Mouse (Mus musculus) kidney, embryonic 15.5 days (tissue): ENCODE measurements around the gene Ramp3. TPM values are rescaled to one million over a fixed set of nuclear protein-coding genes. Genes with fewer than 3 reads are reported as not detected.
"Not testable (repeated sequence)": the region's sequence is repeated elsewhere in the genome, so short reads cannot be mapped to it uniquely, and the experiment has no call there.

Source experiments
- ATAC-seq: fragments of 200-750 bp; cut with Nextera tagmentation; replicated peaks from 2 replicates; pipeline ENCODE4 v1.8.0; 2017; ENCODE audit warnings: moderate TSS enrichment; ENCODE audit not compliant: low FRiP score
- H3K27ac ChIP-seq: fragments of 300-500 bp; sonication (generic); 2 replicates; pipeline ENCODE4 v1.5.1; 2015; ENCODE audit warnings: mild to moderate bottlenecking, inconsistent platforms
- H3K27me3 ChIP-seq: fragments of 300-500 bp; sonication (generic); 2 replicates; pipeline ENCODE4 v1.6.1; 2015; ENCODE audit warnings: inconsistent platforms
- H3K36me3 ChIP-seq: fragments of 300-500 bp; sonication (generic); 2 replicates; pipeline ENCODE4 v1.6.1; 2015; ENCODE audit warnings: inconsistent platforms
- H3K4me1 ChIP-seq: fragments of 300-500 bp; sonication (generic); 2 replicates; pipeline ENCODE4 v1.6.1; 2015; ENCODE audit warnings: inconsistent platforms
- H3K4me2 ChIP-seq: fragments of 300-500 bp; sonication (generic); 2 replicates; pipeline ENCODE4 v1.6.1; 2015; ENCODE audit warnings: moderate library complexity, mild to moderate bottlenecking, inconsistent platforms
- H3K4me3 ChIP-seq: fragments of 300-500 bp; sonication (generic); replicated peaks from 2 replicates; pipeline ENCODE4 v1.5.1; 2015; ENCODE audit warnings: mild to moderate bottlenecking, inconsistent platforms
- H3K9ac ChIP-seq: fragments of 300-500 bp; sonication (generic); 2 replicates; pipeline ENCODE4 v1.6.1; 2015; ENCODE audit warnings: mild to moderate bottlenecking, inconsistent platforms
- H3K9me3 ChIP-seq: fragments of 300-500 bp; sonication (generic); replicated peaks from 2 replicates; pipeline ENCODE4 v1.6.1; 2016; ENCODE audit warnings: inconsistent platforms
- WGBS: fragments of 180-500 bp; shearing (Covaris S2); methylation state at CpG from one replicate; pipeline ENCODE4 v1.1.7; 2015; ENCODE audit warnings: mixed read lengths; 5-methylcytosine and 5-hydroxymethylcytosine counted together
- polyA plus RNA-seq: library from polyadenylated mRNA; unstranded; fragments of >200 nt; fragmentation: Nextera tagmentation; extraction: Ambion mirVana; gene quantifications from 2 replicates; pipeline ENCODE4 v1.2.1, GENCODE M21; 2015

Gene Ramp3
- polyA plus RNA-seq, 1 experiment from 2014 or later: 10.8 TPM

DNA sequence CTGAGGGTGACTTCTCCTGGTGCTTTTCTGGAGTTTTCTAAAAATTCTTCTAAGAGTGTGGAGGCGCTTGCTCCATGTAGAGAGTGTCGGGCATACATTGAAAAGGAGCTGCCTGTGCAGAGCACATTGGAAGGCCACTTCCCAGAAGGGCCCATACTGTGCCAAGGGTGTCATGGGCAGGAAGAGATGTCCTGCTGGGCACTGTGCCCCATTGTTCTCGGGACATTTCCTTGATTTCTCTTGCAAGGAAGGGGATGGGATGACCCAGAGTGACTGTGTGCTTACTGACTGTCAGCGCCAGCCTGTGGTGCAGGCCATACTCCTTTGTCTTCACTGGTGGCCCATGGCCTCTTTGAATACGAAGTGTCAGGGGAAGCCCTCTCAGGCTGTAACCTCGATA is 19.2 kb upstream of the Ramp3 start:
- no peak overlapping the region for H3K9ac ChIP-seq
- H3K9me3 ChIP-seq: no peaks in the 10 kb centered on the region
- H3K4me1 ChIP-seq: no peaks in the 10 kb centered on the region
- no peaks in the 10 kb centered on the region for H3K27me3 ChIP-seq
- WGBS: 82% methylated on average over 6 of the region's 6 CpGs
- no peak overlapping the region for H3K27ac ChIP-seq
- H3K4me2 ChIP-seq: no peak overlapping the region
- no peaks in the 10 kb centered on the region for H3K36me3 ChIP-seq
- H3K4me3 ChIP-seq: no peak overlapping the region
- no peak for ATAC-seq

DNA sequence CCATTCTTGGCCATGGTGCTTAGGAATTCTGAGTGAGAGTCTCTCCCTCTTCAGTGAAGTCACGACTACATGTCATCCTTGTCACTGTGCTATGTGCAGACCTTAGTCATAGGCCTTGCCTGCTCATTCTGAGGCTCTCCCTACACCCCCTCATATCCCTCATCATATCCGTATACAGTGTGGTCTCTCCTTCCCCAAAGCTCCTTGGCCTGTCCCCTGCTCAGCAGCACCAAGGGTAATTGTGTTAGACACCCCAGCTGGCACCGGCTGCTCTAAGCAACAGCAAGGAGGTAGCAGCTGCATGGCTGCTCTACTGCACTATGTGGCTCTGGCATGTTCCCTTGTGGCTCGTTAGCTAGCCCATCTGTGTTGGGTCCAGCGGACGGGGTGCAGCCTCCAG is 13.8 kb upstream of the Ramp3 start:
- no peaks in the 10 kb centered on the region for H3K36me3 ChIP-seq
- H3K9ac ChIP-seq: no peak overlapping the region
- no peaks in the 10 kb centered on the region for H3K27me3 ChIP-seq
- no peak for ATAC-seq
- H3K4me3 ChIP-seq: no peak overlapping the region
- H3K9me3 ChIP-seq: no peaks in the 10 kb centered on the region
- H3K4me2 ChIP-seq: no peak overlapping the region
- no peaks in the 10 kb centered on the region for H3K4me1 ChIP-seq
- no peak overlapping the region for H3K27ac ChIP-seq
- 80% methylated on average over 6 of the region's 6 CpGs for WGBS

DNA sequence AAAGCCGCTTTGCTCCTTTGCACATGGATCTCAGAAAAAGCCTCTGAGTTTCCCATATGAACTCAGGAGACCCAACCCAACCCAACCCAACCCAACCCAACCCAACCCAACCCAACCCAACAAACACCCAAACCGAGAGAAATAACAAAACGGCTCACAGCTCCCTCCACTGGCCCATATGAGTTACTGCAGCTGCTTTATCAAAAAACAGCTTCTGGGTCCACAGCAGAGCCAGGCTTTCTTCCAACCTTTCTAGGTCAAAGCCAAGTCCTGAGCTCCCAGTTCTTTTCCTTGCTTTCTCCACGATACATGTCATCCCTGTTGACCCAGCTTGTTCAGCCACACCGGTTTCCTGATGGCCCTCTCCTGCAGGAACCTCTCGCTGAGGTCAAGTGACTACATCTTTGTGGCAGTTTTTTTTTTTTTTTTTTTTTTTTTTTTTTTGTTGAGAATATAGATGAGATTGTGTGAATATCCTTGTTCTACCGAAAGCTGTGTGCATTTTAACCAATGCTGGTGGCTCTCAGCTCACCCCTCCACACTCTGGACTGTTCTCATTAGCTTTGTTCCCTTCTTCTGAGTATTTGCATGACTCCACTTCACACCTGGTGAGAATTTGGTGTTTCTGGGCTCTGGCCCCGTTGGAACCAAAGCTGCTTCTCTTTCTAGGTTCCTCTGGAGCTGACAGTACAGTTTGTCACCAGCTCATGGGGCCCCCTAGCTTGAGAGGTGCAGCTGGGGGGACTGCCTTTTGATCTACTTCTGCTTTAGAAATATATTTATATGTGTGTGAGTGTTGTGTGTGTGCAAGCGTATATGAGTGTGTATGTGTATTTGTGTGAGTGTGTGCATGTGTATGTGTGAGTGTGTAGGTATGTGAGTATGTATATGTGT is 10.2 kb upstream of the Ramp3 start:
- Histone ChIP-seq H3K36me3 (no peaks in the 10 kb centered on the region), H3K4me1 (no peaks in the 10 kb centered on the region), H3K27me3 (no peaks in the 10 kb centered on the region), H3K4me2 (no peak overlapping the region), H3K27ac (no peak overlapping the region), H3K4me3 (no peak overlapping the region), H3K9me3 (no peaks in the 10 kb centered on the region), H3K9ac (no peak overlapping the region)
- no peak for ATAC-seq
- WGBS: 59% methylated on average over 9 of the region's 9 CpGs

DNA sequence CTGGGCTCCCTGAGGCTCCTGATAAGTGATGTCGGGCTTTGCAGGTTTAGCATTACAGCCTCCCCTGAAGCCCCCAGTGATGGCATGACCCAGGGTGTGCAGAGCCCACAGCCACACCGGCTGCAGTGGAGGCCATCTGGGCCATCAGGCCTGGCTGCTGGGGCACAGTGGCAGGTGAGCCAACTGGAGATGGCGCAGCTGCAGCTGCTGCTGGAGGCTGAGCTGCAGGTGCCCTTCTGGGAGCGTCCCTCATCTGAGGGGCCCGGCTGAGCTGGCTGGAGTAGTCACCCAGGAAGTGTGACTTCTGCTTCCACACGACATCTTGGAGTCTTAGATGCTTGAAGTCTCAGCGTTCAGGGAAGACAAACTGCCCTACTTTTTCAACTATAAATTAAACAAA is 7.8 kb upstream of the Ramp3 start:
- no peak overlapping the region for H3K9ac ChIP-seq
- peaks cover 6% of the 10 kb centered on the region; the same call in 1 of the 2 replicates for H3K27me3 ChIP-seq
- WGBS: 60% methylated on average over 7 of the region's 7 CpGs
- no peaks in the 10 kb centered on the region for H3K36me3 ChIP-seq
- H3K4me3 ChIP-seq: no peak overlapping the region
- H3K4me1 ChIP-seq: no peaks in the 10 kb centered on the region
- no peak for ATAC-seq
- H3K4me2 ChIP-seq: no peak overlapping the region
- H3K9me3 ChIP-seq: no peaks in the 10 kb centered on the region
- no peak overlapping the region for H3K27ac ChIP-seq

DNA sequence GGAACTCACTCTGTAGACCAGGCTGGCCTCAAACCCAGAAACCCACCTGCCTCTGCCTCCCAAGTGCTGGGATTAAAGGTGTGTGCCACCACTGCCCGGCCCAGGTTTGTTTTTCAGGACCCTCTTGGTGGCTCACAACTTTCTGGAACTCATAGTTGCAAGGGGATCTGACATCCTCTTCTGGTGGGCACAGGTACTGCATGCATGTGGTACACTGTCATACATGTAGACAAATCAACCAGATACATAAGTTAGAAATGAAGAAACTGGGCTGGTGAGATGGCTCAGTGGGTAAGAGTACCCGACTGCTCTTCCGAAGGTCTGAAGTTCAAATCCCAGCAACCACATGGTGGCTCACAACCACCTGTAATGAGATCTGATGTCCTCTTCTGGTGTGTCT is 5.3 kb upstream of the Ramp3 start:
- peaks cover 14% of the 10 kb centered on the region; the same call in 1 of the 2 replicates for H3K27me3 ChIP-seq
- H3K9me3 ChIP-seq, H3K36me3 ChIP-seq, ATAC-seq, H3K27ac ChIP-seq, H3K4me1 ChIP-seq, H3K4me3 ChIP-seq, H3K4me2 ChIP-seq, H3K9ac ChIP-seq: not testable (repeated sequence)
- WGBS: 81% methylated on average over 3 of the region's 3 CpGs

DNA sequence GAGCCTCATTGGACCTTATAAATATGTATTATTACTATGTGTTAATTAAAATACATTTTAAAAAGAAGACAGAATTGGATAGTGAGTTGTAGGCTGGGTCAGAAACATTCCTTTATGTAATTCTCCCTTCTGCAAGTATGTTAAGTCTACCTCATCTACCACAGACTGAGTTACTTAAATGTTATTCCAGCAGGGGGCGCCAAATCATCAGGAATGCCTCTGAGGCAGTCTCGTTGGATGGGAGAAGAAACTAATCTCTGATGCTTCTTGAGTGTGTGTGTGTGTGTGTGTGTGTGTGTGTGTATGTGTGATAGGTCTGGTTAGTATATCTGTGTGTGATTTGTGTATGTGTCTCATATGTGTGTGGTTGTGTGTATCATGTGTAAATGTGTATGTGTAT is 3.4 kb upstream of the Ramp3 start:
- Histone ChIP-seq H3K36me3 (no peaks in the 10 kb centered on the region), H3K4me3 (no peak overlapping the region), H3K4me2 (no peak overlapping the region), H3K4me1 (peaks cover 17% of the 10 kb centered on the region), H3K27me3 (peaks cover 14% of the 10 kb centered on the region; the same call in 1 of the 2 replicates), H3K9ac (no peak overlapping the region), H3K9me3 (no peaks in the 10 kb centered on the region), H3K27ac (no peak overlapping the region)
- ATAC-seq: no peak; the same call in 1 of the 2 replicates
- WGBS: 2% methylated on average over 2 of the region's 2 CpGs

DNA sequence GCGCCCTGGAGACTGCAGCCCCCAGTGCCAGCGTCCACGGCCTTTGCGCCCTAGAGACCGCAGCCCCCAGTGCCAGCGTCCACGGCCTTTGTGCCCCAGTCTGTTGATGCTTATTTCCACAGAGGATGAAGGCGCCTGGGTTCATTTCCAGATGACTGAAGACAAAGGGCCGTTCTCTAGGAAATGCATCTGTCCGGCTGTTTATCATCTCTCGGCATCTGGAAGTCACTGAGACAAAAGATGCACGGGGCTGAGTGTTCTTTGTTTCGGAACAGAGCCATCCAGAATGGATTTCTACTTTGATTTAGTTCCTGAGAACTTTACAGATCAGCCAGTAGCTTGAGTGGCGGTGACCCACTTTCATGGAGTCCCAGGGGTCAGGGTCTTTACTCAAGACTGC is 2.9 kb downstream of the Ramp3 start:
- no peaks in the 10 kb centered on the region for H3K36me3 ChIP-seq
- no peak overlapping the region for H3K4me2 ChIP-seq
- H3K4me1 ChIP-seq: peaks cover 21% of the 10 kb centered on the region
- no peaks in the 10 kb centered on the region for H3K9me3 ChIP-seq
- no peak for ATAC-seq
- no peak overlapping the region for H3K9ac ChIP-seq
- no peak overlapping the region for H3K27ac ChIP-seq
- H3K27me3 ChIP-seq: 0 out of 2 replicates have a peak, but pooled peaks cover under 1% of the 10 kb centered on the region
- WGBS: 66% methylated on average over 14 of the region's 14 CpGs
- H3K4me3 ChIP-seq: no peak overlapping the region

DNA sequence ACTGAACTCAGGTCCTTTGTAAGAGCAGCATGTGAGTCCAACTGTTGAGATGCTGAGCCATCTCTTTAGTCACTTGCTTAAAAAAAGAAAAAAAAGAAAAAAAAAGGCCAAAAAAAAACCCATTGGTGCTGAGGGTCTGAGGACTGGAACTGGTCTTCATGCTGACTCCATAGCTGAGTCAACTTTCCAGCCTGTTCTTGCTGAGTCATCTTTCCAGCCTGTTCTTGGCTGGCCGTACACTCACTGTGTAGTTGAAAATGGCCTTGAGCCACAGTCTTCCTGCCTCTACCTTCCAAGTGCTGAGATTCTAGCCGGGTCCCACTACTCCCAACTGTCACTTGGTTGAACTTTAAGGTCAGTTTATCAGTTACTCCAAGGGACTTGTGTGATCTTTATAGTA is 8.3 kb downstream of the Ramp3 start:
- Histone ChIP-seq H3K27me3 (no peaks in the 10 kb centered on the region), H3K9ac (no peak overlapping the region), H3K4me3 (no peak overlapping the region), H3K9me3 (no peaks in the 10 kb centered on the region), H3K27ac (no peak overlapping the region), H3K36me3 (no peaks in the 10 kb centered on the region), H3K4me1 (0 out of 2 replicates have a peak, but pooled peaks cover 3% of the 10 kb centered on the region), H3K4me2 (no peak overlapping the region)
- WGBS: 78% methylated on average over 2 of the region's 2 CpGs
- no peak for ATAC-seq

DNA sequence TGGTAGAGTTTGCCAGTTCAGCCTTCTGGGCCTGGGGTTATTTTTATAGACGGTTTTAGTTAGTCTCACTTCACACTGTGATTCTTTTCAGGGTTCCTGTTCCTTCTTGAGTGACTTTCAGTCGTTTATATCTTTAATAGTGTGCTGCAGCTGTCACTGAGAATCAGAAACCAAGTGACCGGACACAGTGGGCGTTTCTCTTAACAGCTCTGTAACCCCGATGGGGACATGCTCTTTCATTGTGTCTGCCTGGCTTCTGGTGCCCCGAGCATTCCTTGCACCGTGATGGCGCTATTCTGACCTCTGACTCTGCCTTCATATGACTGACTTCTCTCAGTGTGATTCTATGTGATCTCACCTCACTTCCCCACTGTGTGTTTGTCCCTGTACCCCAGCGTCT is 10.7 kb downstream of the Ramp3 start:
- H3K4me1 ChIP-seq: no peaks in the 10 kb centered on the region
- no peak for ATAC-seq
- H3K9me3 ChIP-seq: no peaks in the 10 kb centered on the region
- H3K27me3 ChIP-seq: no peaks in the 10 kb centered on the region
- no peak overlapping the region for H3K4me2 ChIP-seq
- 53% methylated on average over 9 of the region's 9 CpGs for WGBS
- no peaks in the 10 kb centered on the region for H3K36me3 ChIP-seq
- no peak overlapping the region for H3K4me3 ChIP-seq
- H3K9ac ChIP-seq: no peak overlapping the region
- no peak overlapping the region for H3K27ac ChIP-seq

DNA sequence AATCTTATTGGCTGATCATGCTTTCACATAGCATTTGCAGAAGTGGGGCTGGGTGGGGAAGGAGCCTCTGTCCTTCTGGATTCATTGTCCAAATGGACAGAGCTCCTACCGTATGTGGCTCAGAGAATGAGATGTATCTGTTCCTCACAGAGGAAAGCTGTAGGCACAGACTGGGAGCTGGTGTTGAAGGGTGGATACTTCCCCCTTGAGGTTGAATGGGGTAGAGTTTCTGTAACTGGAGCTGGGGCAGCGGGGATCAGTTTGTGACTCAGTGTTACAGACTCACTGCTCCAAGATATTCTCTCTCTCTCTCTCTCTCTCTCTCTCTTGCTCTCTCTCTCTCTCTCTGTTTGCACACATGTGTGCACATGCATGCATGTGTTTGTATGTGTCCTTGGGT is 11.7 kb downstream of the Ramp3 start:
- 39% methylated on average over 2 of the region's 2 CpGs for WGBS
- ATAC-seq: no peak
- no peak overlapping the region for H3K27ac ChIP-seq
- no peaks in the 10 kb centered on the region for H3K36me3 ChIP-seq
- H3K4me3 ChIP-seq: no peak overlapping the region
- no peaks in the 10 kb centered on the region for H3K27me3 ChIP-seq
- H3K9me3 ChIP-seq: no peaks in the 10 kb centered on the region
- no peak overlapping the region for H3K4me2 ChIP-seq
- H3K9ac ChIP-seq: no peak overlapping the region
- H3K4me1 ChIP-seq: no peaks in the 10 kb centered on the region

DNA sequence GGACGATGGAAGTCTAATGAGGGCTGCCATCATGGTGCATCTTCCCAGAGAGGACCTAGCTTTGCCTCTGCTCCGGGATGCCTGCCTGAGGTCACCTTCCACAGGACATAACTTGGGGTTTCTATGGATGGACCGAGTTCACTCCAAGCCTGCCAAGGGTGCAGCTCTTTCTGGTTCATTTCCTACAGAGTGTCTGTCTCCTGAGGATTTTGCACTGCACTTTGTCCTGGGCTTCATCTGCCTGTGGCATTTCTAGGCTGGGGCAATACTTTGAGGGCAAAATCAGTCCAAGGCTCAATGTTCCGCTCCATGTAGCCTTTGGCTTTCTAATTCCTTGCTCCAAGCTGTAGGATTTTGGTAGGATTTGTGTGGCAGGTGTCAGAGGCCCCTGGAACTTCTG is 12.5 kb downstream of the Ramp3 start:
- Histone ChIP-seq H3K4me1 (no peaks in the 10 kb centered on the region), H3K4me3 (no peak overlapping the region), H3K9me3 (no peaks in the 10 kb centered on the region), H3K27ac (no peak overlapping the region), H3K9ac (no peak overlapping the region), H3K36me3 (no peaks in the 10 kb centered on the region), H3K27me3 (no peaks in the 10 kb centered on the region), H3K4me2 (no peak overlapping the region)
- no peak for ATAC-seq
- 87% methylated on average over 4 of the region's 4 CpGs for WGBS

DNA sequence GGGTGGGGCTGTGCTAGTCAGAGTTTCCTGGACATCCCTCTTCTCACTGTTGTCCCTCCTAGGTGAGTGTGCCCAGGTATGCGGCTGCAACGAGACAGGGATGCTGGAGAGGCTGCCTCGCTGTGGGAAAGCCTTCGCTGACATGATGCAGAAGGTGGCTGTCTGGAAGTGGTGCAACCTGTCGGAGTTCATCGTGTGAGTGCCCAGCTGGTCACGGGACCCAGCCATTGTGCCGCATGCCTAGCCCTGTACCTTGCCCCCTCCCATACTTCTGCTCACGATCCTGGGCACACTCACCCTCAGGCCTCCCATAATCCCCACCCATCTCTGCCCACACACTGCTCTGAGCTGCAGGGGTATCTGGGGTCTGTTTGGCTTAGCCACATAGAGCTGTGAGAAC is 16.4 kb downstream of the Ramp3 start:
- H3K4me2 ChIP-seq: no peak overlapping the region
- peaks cover 10% of the 10 kb centered on the region; the same call in 1 of the 2 replicates for H3K4me1 ChIP-seq
- 87% methylated on average over 9 of the region's 9 CpGs for WGBS

DNA sequence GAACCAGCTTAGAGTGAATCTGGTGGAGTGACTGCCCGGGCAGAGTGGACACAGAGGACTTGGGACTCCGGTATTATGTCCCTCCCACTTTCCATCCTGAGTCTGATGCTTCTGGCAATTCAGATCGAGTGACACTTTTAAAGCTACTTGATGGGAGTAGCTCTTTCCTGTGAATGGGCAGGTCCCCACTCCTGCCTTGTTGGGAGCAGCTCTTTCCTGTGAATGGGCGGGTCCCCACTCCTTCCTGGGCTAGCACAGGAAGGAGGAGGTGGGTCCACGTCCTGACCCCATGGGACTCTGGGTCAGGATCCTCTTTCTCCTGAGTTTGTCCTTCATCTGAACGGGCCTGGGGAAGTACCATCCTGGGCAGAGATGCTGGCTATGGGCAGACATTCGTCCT is 17.1 kb downstream of the Ramp3 start:
- Histone ChIP-seq H3K27me3 (no peaks in the 10 kb centered on the region), H3K9ac (no peak overlapping the region), H3K4me3 (no peak overlapping the region), H3K4me1 (peaks cover 16% of the 10 kb centered on the region), H3K9me3 (no peaks in the 10 kb centered on the region), H3K4me2 (no peak overlapping the region), H3K36me3 (no peaks in the 10 kb centered on the region), H3K27ac (no peak overlapping the region)
- no peak for ATAC-seq
- 35% methylated on average over 7 of the region's 7 CpGs for WGBS

More for the DNA sequence above, 16.4 kb downstream of the Ramp3 start:
- Histone ChIP-seq H3K4me3 (no peak overlapping the region), H3K9ac (no peak overlapping the region), H3K36me3 (no peaks in the 10 kb centered on the region), H3K27ac (no peak overlapping the region), H3K9me3 (no peaks in the 10 kb centered on the region), H3K27me3 (no peaks in the 10 kb centered on the region)
- no peak for ATAC-seq
